Mouse (Mus musculus) stomach, postnatal 0 days (tissue): ENCODE measurements at regions not wholly inside any gene's neighbourhood (a gene's known extent, or its start where the extent isn't known, plus 50 kb on each side); places are given as distances from the start of the nearest gene placed in this dataset.

Experiments
- ATAC-seq: fragments of 200-750 bp; cut with Nextera tagmentation; 2 replicates; pipeline ENCODE4 v1.8.0; 2017; ENCODE audit not compliant: low FRiP score, low TSS enrichment
- DNase-seq: peaks from one replicate; pipeline ENCODE4 v3.0.0-alpha.2; 2016; ENCODE audit warnings: low spot score
- H3K27ac ChIP-seq: fragments of 300-500 bp; sonication (generic); replicated peaks from 2 replicates; pipeline ENCODE4 v1.5.1; 2014; ENCODE audit warnings: mild to moderate bottlenecking, control low read depth
- H3K27me3 ChIP-seq: fragments of 300-500 bp; sonication (generic); 2 replicates; pipeline ENCODE4 v1.6.1; 2014; ENCODE audit warnings: low read length; ENCODE audit not compliant: control insufficient read depth, insufficient read depth
- H3K36me3 ChIP-seq: fragments of 300-500 bp; sonication (generic); 2 replicates; pipeline ENCODE4 v1.6.1; 2014; ENCODE audit warnings: low read length, mixed read lengths; ENCODE audit not compliant: control insufficient read depth, insufficient read depth
- H3K4me1 ChIP-seq: fragments of 300-500 bp; sonication (generic); replicated peaks from 2 replicates; pipeline ENCODE4 v1.6.1; 2014; ENCODE audit warnings: antibody characterized with exemption; ENCODE audit not compliant: control insufficient read depth, insufficient read depth
- H3K4me2 ChIP-seq: fragments of 300-500 bp; sonication (generic); replicated peaks from 2 replicates; pipeline ENCODE4 v1.6.1; 2014; ENCODE audit warnings: low read depth, mild to moderate bottlenecking, control low read depth, moderate library complexity
- H3K4me3 ChIP-seq: fragments of 300-500 bp; sonication (generic); 2 replicates; pipeline ENCODE4 v1.5.1; 2014; ENCODE audit warnings: low read depth, low read length, control low read depth
- H3K9ac ChIP-seq: fragments of 300-500 bp; sonication (generic); 2 replicates; pipeline ENCODE4 v1.6.1; 2014; ENCODE audit warnings: mild to moderate bottlenecking, low read length, control low read depth, mixed read lengths
- H3K9me3 ChIP-seq: fragments of 300-500 bp; sonication (generic); 2 replicates; pipeline ENCODE4 v1.6.1; 2016; ENCODE audit warnings: low read length; ENCODE audit not compliant: control insufficient read depth
- CTCF ChIP-seq: IDR thresholded peaks from 2 replicates; pipeline ENCODE4 v1.5.1; 2016; ENCODE audit warnings: antibody characterized with exemption, low read depth, mild to moderate bottlenecking, moderate library complexity
- EP300 ChIP-seq: optimal IDR thresholded peaks from 2 replicates; pipeline ENCODE3; 2016; ENCODE audit warnings: antibody characterized with exemption
- WGBS: fragments of 180-500 bp; shearing (Covaris S2); extraction: QIAGEN DNeasy Blood & Tissue Kit; methylation state at CpG from one replicate; pipeline ENCODE4 v1.1.7; 2014; 5-methylcytosine and 5-hydroxymethylcytosine counted together

DNA sequence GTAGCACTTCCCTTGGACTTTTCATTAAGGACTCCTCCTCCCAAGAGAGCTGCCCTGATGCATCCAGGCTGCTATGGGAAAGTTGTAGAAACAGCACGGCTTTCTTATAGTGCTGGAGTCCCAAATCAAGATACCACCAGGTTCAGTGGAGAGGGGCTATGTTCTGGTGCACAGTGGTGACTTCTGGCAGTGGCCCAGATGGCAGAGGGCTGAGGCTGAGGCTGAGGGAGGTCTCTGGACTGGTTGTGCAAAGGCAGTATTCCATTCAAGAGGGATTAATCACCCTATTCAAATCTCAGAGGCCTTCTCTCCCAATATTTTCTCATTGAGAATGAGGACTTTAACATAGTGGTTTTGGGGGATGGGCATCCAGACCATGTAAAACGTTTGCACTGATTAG, 82.3 kb upstream of the Mki67 start:
- Histone ChIP-seq H3K36me3 (no peaks in the 10 kb centered on the region), H3K27ac (no peak overlapping the region), H3K4me3 (no peak overlapping the region), H3K4me1 (no peaks in the 10 kb centered on the region), H3K9me3 (no peaks in the 10 kb centered on the region), H3K4me2 (no peak overlapping the region), H3K9ac (no peak overlapping the region), H3K27me3 (no peaks in the 10 kb centered on the region)
- TF ChIP-seq EP300 (no peak), CTCF (no peak)
- no peak for ATAC-seq
- no peak for DNase-seq
- 47% methylated on average over 2 of the region's 2 CpGs for WGBS

DNA sequence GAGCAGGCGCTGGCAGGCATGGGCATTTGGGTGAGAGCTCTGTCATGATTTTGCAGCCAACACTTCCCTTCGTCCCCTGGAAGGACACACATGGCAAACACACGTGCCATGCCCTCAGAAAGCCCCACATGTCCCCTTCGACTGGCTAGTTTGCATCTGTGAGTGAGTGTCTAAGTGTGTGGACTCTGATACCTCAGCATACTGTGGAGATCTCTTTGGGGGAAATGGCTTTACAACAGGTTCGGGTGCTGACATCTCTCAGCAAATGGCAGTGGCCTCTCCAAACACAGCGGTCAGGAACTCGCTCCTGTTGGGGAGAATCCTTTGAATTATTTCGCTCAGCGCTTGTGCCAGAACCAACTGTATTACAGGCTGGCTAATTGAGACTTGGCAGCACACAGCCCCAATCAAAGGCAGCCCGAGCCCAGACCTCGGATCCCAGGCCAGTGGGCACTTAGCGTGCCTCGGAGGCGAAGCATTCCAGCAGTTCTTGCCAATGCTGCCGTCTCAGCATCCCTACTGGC, 86.5 kb upstream of the Mki67 start:
- TF ChIP-seq EP300 (no peak), CTCF (no peak)
- Histone ChIP-seq H3K4me1 (no peaks in the 10 kb centered on the region), H3K36me3 (no peaks in the 10 kb centered on the region), H3K4me3 (no peak overlapping the region), H3K27me3 (no peaks in the 10 kb centered on the region), H3K9ac (no peak overlapping the region), H3K4me2 (no peak overlapping the region), H3K9me3 (no peaks in the 10 kb centered on the region), H3K27ac (no peak overlapping the region)
- DNase-seq (no peak), ATAC-seq (no peak)
- 84% methylated on average over 15 of the region's 15 CpGs for WGBS

DNA sequence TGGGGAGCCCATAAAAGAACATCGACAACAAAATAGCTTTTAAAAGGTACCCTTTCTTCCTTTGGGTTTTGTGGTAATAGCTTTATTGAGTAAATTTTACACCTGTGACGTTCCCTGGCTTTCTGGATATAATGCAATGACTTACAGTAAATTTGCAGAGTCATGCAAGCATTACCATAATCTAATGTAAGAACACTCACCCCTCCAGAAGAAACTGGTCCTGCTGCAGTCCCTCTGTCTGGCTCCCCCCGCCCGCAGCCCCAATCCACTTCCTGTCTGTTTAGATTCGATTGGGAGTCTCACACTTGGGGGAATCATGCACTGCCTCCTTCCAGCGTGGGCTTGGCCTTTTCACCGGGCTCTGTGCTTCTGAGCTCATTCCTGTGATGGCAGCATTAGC, 88.6 kb upstream of the Mki67 start:
- Histone ChIP-seq H3K36me3 (no peaks in the 10 kb centered on the region), H3K4me2 (no peak overlapping the region), H3K27me3 (no peaks in the 10 kb centered on the region), H3K4me3 (no peak overlapping the region), H3K9me3 (no peaks in the 10 kb centered on the region), H3K4me1 (no peaks in the 10 kb centered on the region), H3K9ac (no peak overlapping the region), H3K27ac (no peak overlapping the region)
- no peak for DNase-seq
- 34% methylated on average over 7 of the region's 7 CpGs for WGBS
- TF ChIP-seq EP300: no peak
- no peak for TF ChIP-seq CTCF
- no peak for ATAC-seq

DNA sequence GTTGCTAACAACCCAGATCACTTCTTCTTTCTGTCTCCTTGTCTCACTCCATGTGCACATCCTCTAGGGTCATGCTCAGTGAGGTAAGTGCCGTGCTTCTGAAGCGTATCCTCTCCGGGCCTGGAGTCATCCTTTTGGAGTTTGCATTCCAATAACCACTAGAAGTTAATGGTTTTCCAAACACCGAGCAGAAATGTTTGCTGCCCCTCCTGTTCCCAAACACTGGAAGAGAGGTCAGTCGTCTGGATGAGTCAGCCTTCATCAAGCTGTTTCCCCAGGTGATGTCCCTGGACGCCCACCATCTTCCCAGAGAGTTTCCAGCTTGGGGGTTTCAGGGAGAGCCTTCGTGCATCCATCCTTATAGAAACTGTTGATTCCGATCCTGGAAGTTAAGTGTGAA, 90.0 kb upstream of the Mki67 start:
- no peaks in the 10 kb centered on the region for H3K27me3 ChIP-seq
- ATAC-seq (no peak), DNase-seq (no peak)
- no peak overlapping the region for H3K27ac ChIP-seq
- no peaks in the 10 kb centered on the region for H3K9me3 ChIP-seq
- H3K4me2 ChIP-seq: no peak overlapping the region
- no peaks in the 10 kb centered on the region for H3K36me3 ChIP-seq
- H3K9ac ChIP-seq: no peak overlapping the region
- TF ChIP-seq CTCF (no peak), EP300 (no peak)
- 61% methylated on average over 8 of the region's 8 CpGs for WGBS
- no peak overlapping the region for H3K4me3 ChIP-seq
- H3K4me1 ChIP-seq: no peaks in the 10 kb centered on the region

DNA sequence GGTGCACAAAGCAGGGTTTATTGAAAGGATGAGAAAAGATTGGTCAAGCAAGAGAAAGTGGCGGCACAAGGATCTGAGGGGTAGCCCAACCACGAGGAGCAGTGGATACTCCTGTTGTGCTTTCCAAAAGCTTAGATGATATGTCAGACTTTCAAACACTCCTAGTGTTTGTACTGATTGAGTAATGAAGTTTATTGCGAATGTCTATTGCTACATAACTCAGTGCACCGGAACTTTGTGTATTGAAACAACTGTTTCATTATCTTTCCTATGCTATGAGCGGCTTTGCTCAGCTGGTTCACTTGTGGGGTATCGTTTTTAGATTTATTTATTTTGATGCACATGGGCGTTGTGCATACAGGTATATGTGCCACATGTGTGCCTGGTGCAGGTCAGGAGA, 90.5 kb upstream of the Mki67 start:
- no peaks in the 10 kb centered on the region for H3K27me3 ChIP-seq
- no peaks in the 10 kb centered on the region for H3K36me3 ChIP-seq
- TF ChIP-seq CTCF (no peak), EP300 (no peak)
- DNase-seq: no peak
- no peak overlapping the region for H3K4me3 ChIP-seq
- no peak overlapping the region for H3K4me2 ChIP-seq
- H3K27ac ChIP-seq: no peak overlapping the region
- no peaks in the 10 kb centered on the region for H3K9me3 ChIP-seq
- no peak overlapping the region for H3K9ac ChIP-seq
- WGBS: 85% methylated on average over 7 of the region's 7 CpGs
- H3K4me1 ChIP-seq: no peaks in the 10 kb centered on the region
- no peak for ATAC-seq

DNA sequence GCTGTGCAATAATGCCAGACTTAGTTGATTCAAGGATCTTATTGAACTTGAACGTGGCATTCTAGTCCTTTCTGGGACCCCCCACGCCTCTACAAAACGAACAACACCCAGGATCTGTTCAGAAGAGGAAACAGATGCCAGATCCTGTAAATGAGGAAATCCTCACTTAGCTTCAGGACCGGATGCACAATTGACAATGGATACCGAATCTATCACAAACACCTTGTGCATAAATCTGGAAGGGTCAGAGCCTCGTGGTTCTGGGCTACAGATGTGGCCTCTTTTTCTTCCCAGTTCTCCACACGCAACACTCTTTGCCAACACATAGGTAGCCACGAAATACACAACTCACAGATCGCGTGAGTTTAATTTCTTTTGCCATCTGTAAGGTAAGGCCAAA, 93.0 kb upstream of the Mki67 start:
- DNase-seq (no peak), ATAC-seq (no peak)
- H3K27me3 ChIP-seq: no peaks in the 10 kb centered on the region
- H3K27ac ChIP-seq: no peak overlapping the region
- no peaks in the 10 kb centered on the region for H3K9me3 ChIP-seq
- no peak for TF ChIP-seq CTCF
- TF ChIP-seq EP300: no peak
- H3K9ac ChIP-seq: no peak overlapping the region
- no peaks in the 10 kb centered on the region for H3K36me3 ChIP-seq
- no peaks in the 10 kb centered on the region for H3K4me1 ChIP-seq
- 80% methylated on average over 10 of the region's 10 CpGs for WGBS
- H3K4me3 ChIP-seq: no peak overlapping the region
- no peak overlapping the region for H3K4me2 ChIP-seq
